Mouse (Mus musculus) mesoderm, embryonic 11.5 days (tissue): ENCODE measurements around the gene Pikfyve.

Experiments
- DNase-seq: peaks from one replicate; pipeline ENCODE4 v3.0.0-alpha.2; 2012; ENCODE audit warnings: low read depth, low spot score

Pikfyve gene

DNA sequence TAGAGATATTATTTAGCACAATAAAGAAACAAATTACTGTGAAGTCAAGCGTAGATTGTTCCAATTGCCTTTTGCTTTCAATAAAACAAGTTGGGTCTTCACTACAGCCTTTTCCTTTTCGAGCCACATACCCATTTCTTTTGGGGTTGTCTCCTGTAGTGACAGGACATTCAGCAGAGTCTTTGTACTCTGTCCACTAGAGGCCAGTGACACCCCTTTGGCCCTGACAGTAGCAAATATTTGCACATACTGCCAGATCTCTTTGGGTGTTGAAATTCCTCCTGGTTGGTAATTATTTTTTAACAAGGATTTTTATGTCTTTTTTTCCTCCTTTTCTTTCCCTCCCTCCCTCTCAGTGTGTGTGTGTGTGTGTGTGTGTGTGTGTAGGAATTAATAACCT, 126.4 kb downstream of the Pikfyve start:
- no peak for DNase-seq

DNA sequence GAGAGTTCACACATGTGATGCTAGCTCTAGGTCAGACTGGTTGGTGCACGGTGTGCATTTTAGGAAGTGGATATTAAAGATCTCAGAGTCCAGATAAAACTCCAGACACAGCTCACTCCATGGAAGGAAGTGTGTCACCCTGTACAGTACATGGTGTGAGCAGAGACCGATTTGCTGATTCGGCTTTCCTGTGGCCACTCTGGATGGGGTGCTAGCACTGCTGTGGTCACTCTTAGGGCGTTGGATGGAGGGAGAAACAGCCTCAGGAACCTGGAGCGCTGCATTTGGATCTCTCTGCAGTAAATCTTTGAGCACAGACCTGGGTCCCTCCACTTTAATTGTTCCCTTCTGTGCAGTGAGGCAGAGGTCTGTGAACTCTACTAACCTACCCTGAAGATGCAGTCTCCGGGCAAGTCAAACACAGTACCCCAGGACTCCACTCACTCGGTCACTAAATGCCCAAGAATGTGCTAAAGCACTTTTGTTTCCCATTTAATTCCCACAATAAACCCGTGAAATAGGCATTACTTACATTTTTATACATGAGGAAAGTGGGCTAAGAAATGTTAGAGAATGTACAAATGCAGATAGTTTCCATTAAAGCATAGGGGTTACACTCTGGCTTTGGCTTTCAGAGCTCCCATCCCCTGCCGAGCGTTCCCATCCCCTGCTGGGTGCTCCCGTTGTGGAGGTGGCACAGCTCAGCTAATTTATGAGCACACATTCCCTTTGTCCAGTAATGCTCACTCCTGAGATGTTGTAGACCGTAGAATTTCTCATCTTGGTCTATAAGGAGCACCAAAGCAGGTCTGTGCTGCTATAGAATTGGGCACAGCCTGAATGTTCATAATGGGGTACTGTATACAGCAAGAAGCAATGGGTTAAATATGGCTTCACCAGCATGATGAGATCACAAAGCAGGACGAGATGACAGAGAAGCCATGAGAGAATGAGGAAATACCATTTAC, 127.9 kb downstream of the Pikfyve start:
- peak; percentile 40 for DNase-seq

DNA sequence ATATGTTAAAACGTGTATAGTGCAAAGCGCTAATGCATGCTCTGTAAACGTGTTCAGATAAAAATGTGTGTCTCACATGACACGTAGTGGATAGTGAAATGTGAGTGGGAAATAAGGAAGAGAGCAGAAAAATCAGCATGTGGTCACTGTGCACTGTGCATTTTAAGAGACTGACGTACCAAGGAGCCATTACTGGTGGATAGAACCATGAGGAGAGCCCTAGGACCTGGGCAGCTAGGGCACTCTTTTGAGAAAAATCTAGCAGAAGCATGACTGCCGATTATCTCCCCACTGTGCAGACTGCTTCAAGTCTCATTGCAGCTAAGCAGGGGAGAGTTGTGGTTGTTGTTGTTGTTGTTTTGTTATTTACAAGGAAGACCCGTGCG, 128.5 kb downstream of the Pikfyve start:
- DNase-seq, result no peak
